Mouse (Mus musculus): ENCODE results near the gene Clca3b.
"Not testable (repeated sequence)": the region's sequence is repeated elsewhere in the genome, so short reads cannot be mapped to it uniquely, and the experiment has no call there.

Clca3b gene

DNA sequence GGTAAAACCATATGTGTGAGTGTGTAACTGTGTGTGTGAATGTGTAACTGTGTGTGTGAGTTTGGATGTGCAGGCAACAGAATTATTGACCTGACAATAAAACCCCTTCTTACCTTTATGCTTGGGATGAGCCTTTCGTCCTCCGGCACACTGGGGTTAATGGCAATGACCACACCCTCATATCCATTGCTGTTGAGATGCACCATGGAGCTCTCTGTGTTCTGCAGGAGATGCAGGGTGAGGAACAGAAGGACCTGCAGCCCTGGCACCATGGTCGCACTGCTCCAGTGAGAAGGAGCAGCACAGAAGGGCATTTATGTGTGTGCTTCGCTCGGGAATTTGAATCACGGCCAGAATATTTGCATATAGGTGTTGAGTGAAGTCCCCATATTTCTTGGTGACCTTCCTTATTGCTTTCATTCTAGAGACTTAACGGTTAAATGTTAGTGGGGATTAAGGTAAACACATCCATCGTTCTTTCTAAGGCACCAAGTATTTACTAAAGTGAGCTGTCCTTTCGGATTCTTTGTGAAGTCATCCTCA lies at the start of gene Clca3b:
Gene Clca3b, minus strand, starts transcription at position 344 of the 543 bp plus-strand sequence.
- in situ Hi-C loops (cut with MboI; ENCODE audit: unreplicated experiment in 2 of 2), result not testable (repeated sequence)

- in situ Hi-C loops (cut with MboI; ENCODE audit: unreplicated experiment in 2 of 2), result no loop called here
These were observed 48.0 kb upstream of the Clca3b start for GRCm38 (mm10) chr3:144897042-144897678.

DNA sequence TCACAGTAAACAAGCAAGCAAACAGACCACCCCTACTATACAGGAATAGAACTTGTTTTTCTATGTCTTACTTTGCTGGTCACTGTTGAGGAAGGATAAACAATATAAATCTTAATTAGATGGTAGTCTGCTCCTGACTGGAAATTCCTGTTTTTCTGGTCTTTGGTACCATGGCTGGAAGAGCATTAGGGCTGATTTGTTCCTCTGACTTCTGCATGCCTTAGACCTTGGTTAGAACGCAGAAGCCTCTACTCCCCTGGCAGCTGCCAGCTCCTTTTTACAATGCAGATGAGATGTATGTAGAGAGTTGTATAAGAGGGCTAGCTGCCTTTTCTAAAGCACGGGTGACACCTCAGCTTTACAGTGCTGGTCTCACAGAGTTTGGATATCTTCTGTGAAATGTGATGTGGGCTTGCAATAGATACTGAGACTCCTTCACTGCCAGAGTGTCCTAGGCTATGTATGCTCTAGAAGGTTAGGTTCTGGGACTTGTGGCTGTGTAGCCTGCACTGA lies 41.1 kb upstream of the Clca3b start:
- in situ Hi-C loops (cut with MboI; ENCODE audit: unreplicated experiment in 2 of 2), result no loop called here

DNA sequence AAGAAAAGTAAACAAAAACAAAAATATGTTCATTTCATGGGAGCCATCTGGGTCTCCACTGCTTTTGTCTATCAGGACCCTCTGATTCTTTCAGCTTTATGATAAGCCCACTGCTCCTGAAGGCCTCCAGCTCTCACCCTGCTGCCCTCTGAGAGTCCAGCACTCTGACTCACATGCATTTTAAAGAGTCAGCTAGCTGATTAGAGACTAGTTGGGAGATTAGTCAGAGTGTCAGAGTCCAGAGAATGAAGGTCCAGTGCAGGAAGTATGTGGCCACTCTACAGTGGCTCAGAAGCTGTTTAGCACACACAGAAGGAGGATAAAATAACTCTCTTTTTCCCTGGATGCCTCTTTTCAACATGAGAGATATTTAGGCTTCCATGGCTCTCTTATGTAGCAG lies 37.8 kb upstream of the Clca3b start:
- in situ Hi-C loops (cut with MboI; ENCODE audit: unreplicated experiment in 2 of 2), result no loop called here

DNA sequence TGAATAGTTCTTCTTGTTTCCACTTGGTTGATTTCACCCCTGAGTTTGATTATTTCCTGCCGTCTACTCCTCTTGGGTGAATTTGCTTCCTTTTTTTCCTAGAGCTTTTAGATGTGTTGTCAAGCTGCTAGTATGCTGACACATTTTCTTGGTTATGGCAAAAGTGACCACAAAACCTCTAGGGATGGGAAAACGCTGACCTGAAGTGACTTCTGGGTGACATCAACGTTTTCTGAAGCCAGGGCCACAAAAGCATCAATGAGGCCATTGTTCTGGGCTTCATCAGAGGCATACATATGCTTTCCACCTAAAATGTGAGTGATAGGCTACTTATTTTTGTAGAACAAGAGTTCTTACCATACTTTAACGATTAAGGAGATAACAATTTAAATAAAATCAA lies 22.9 kb upstream of the Clca3b start:
- in situ Hi-C loops (cut with MboI; ENCODE audit: unreplicated experiment in 2 of 2), result not testable (repeated sequence)

- in situ Hi-C loops (cut with MboI; ENCODE audit: unreplicated experiment in 2 of 2), result no loop called here
These were observed 427 bp upstream of the Clca3b start for GRCm38 (mm10) chr3:144849584-144849983.

GRCm38 (mm10) chr3:144827257-144827656 lies 21.9 kb downstream of the Clca3b start:
- in situ Hi-C loops (cut with MboI; ENCODE audit: unreplicated experiment in 2 of 2), result loop anchor here in 1 of 2 experiments (10.0 kb wide), 1 partner anchor 298 kb away; no protein-coding TSS in a partner anchor

GRCm38 (mm10) chr3:144825151-144825550 lies 24.0 kb downstream of the Clca3b start:
- in situ Hi-C loops (cut with MboI; ENCODE audit: unreplicated experiment in 2 of 2), result loop anchor here in 1 of 2 experiments (10.0 kb wide), 1 partner anchor 300 kb away; no protein-coding TSS in a partner anchor

DNA sequence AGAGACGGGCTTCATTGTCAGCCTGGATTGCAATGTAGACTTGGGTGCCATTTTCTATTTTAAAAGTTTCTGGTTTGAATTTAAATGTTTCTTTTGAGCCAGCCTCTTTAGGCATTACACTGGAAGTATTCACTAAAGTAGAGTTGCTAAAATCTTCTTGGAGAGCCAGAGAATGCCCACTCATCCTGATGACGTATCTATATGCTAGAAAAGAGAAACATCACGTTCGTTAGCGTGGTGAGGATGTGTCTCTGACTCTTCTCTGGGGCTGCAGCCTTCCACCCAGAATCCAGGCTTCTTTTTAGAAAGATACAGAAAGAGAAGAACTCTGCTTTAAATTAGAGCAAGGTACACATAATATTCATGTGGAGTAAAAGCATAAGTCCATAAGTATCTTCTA lies 25.8 kb downstream of the Clca3b start:
- in situ Hi-C loops (cut with MboI; ENCODE audit: unreplicated experiment in 2 of 2), result loop anchor here in 1 of 2 experiments (10.0 kb wide), 1 partner anchor 301 kb away; no protein-coding TSS in a partner anchor

- in situ Hi-C loops (cut with MboI; ENCODE audit: unreplicated experiment in 2 of 2), result loop anchor here in 1 of 2 experiments (10.0 kb wide), 1 partner anchor 304 kb away; no protein-coding TSS in a partner anchor
These were observed 28.5 kb downstream of the Clca3b start for GRCm38 (mm10) chr3:144820632-144821031.

DNA sequence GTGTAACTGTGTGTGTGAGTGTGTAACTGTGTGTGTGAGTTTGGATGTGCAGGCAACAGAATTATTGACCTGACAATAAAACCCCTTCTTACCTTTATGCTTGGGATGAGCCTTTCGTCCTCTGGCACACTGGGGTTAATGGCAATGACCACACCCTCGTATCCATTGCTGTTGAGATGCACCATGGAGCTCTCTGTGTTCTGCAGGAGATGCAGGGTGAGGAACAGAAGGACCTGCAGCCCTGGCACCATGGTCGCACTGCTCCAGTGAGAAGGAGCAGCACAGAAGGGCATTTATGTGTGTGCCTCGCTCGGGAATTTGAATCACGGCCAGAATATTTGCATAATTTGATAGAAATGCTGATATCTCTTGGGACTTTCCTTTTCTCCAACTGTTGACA lies 29.9 kb downstream of the Clca3b start, which contains the start of gene Clca3a2:
Gene Clca3a2, minus strand, starts transcription at position 276 of the 400 bp plus-strand sequence.
- in situ Hi-C loops (cut with MboI; ENCODE audit: unreplicated experiment in 2 of 2), result not testable (repeated sequence)

GRCm38 (mm10) chr3:144813336-144813735 lies 35.8 kb downstream of the Clca3b start:
- in situ Hi-C loops (cut with MboI; ENCODE audit: unreplicated experiment in 2 of 2), result not testable (repeated sequence)

DNA sequence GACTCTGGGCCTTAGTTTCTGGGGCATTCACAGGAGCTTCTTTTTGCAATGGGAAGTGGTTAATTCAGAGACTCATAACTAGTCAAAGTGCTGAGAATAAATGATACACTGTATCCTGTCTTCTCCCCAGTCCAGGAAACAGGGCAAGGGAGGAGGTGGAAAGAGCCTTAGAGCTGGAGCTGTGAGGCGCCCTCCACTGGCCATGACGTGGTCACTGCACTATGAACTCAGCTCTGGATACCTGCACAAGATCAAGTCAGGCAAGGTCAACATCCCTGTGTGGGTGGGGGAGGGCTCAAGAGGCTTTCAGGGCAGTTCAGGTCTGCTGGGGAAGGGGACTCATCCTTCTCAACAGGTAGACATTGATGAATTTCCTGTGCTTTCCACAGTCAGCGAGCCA lies 37.3 kb downstream of the Clca3b start:
- in situ Hi-C loops (cut with MboI; ENCODE audit: unreplicated experiment in 2 of 2), result no loop called here

GRCm38 (mm10) chr3:144808153-144808925 lies 40.8 kb downstream of the Clca3b start:
- in situ Hi-C loops (cut with MboI; ENCODE audit: unreplicated experiment in 2 of 2), result not testable (repeated sequence)

DNA sequence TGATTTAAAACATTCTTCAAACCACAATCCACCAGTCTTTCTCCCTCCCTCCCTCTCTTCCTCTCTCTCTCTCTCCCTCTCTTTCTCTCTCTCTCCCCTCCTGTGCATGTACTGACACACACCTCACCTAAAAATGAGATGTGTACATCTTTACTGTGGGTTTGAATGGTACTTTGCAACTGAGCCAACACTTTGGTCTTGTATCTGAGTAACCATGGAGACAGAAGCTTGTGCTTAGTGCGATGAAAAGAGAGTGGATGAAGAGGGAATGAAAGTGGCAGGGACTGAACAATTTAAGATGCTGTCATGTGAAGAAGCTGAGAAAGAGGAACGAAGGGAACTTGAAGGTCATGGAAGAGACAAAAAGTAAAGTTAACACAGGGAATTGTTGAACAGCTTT lies 42.5 kb downstream of the Clca3b start:
- in situ Hi-C loops (cut with MboI; ENCODE audit: unreplicated experiment in 2 of 2), result not testable (repeated sequence)

GRCm38 (mm10) chr3:144801861-144802260 lies 47.3 kb downstream of the Clca3b start:
- in situ Hi-C loops (cut with MboI; ENCODE audit: unreplicated experiment in 2 of 2), result no loop called here

GRCm38 (mm10) chr3:144785181-144786148 lies 63.7 kb downstream of the Clca3b start:
- in situ Hi-C loops (cut with MboI; ENCODE audit: unreplicated experiment in 2 of 2), result no loop called here
